Mouse (Mus musculus): ENCODE data around the gene Cab39. TPM values are rescaled to one million over a fixed set of nuclear protein-coding genes. Genes with fewer than 3 reads are reported as not detected.
A peak's percentile ranks its signal among the peaks of the same experiment; 100 is the strongest.

Cab39 gene
- total and polyA plus RNA-seq, 3 experiments: 41.8 to 208 (median 147) TPM

- TF ChIP-seq POLR2AphosphoS5 (IDR thresholded peaks at IDR 0.05; ENCODE audit: insufficient replicate concordance, low read depth, low read length) (no peak), GATA1 (IDR thresholded peaks at IDR 0.05; ENCODE audit: borderline replicate concordance, low read length) (no peak), GATA2 (IDR thresholded peaks at IDR 0.05; ENCODE audit: borderline replicate concordance, low read depth, low read length) (no peak), TAL1 (conservative IDR thresholded peaks at IDR 0.05; ENCODE audit: low read depth, low read length) (no peak), CTCF (IDR thresholded peaks at IDR 0.05; ENCODE audit: low read depth, low read length) (no peak)
- Histone ChIP-seq H3K4me3 (ENCODE audit: low read depth, low read length) (no peak overlapping the region), H3K27me3 (ENCODE audit: insufficient read depth, low read length) (no peaks in the 10 kb centered on the region), H3K36me3 (replicated peaks) (peaks cover 86% of the 10 kb centered on the region), H3K4me1 (ENCODE audit: insufficient read depth, low read depth, low read length) (peaks cover 34% of the 10 kb centered on the region), H3K9me3 (replicated peaks) (no peaks in the 10 kb centered on the region)
- DNase-seq (ENCODE audit: low spot score) (no peak), ATAC-seq (ENCODE audit: extremely low read depth, insufficient number of reproducible peaks, low FRiP score, poor library complexity, severe bottlenecking) (peak; percentile 81)
Measured at GRCm38 (mm10) chr1:85838056-85838455, 44.8 kb downstream of the Cab39 start.

GRCm38 (mm10) chr1:85839356-85839755 is 46.1 kb downstream of the Cab39 start:
- no peak overlapping the region for H3K4me3 ChIP-seq (ENCODE audit: low read depth, low read length)
- H3K27me3 ChIP-seq (ENCODE audit: insufficient read depth, low read length): no peaks in the 10 kb centered on the region
- peaks cover 38% of the 10 kb centered on the region for H3K4me1 ChIP-seq (ENCODE audit: insufficient read depth, low read depth, low read length)
- no peak for TF ChIP-seq POLR2AphosphoS5 (IDR thresholded peaks at IDR 0.05; ENCODE audit: insufficient replicate concordance, low read depth, low read length)
- no peak for TF ChIP-seq CTCF (IDR thresholded peaks at IDR 0.05; ENCODE audit: low read depth, low read length)
- TF ChIP-seq GATA1 (IDR thresholded peaks at IDR 0.05; ENCODE audit: borderline replicate concordance, low read length): no peak
- TF ChIP-seq TAL1 (conservative IDR thresholded peaks at IDR 0.05; ENCODE audit: low read depth, low read length): no peak
- TF ChIP-seq GATA2 (IDR thresholded peaks at IDR 0.05; ENCODE audit: borderline replicate concordance, low read depth, low read length): no peak
- peaks cover 89% of the 10 kb centered on the region for H3K36me3 ChIP-seq (replicated peaks)
- ATAC-seq (ENCODE audit: extremely low read depth, insufficient number of reproducible peaks, low FRiP score, poor library complexity, severe bottlenecking): no peak
- no peaks in the 10 kb centered on the region for H3K9me3 ChIP-seq (replicated peaks)
- DNase-seq (ENCODE audit: low spot score): no peak

- H3K4me1 ChIP-seq (ENCODE audit: insufficient read depth, low read depth, low read length): peaks cover 38% of the 10 kb centered on the region
- TF ChIP-seq CTCF (IDR thresholded peaks at IDR 0.05; ENCODE audit: low read depth, low read length): no peak
- peak; percentile 67 for TF ChIP-seq TAL1 (conservative IDR thresholded peaks at IDR 0.05; ENCODE audit: low read depth, low read length)
- DNase-seq (ENCODE audit: low spot score): no peak
- peak; percentile 73 for ATAC-seq (ENCODE audit: extremely low read depth, insufficient number of reproducible peaks, low FRiP score, poor library complexity, severe bottlenecking)
- H3K9me3 ChIP-seq (replicated peaks): no peaks in the 10 kb centered on the region
- no peak overlapping the region for H3K4me3 ChIP-seq (ENCODE audit: low read depth, low read length)
- no peaks in the 10 kb centered on the region for H3K27me3 ChIP-seq (ENCODE audit: insufficient read depth, low read length)
- H3K36me3 ChIP-seq (replicated peaks): peaks cover 86% of the 10 kb centered on the region
Measured at GRCm38 (mm10) chr1:85839790-85840189, 46.5 kb downstream of the Cab39 start.

GRCm38 (mm10) chr1:85840421-85840820 is 47.2 kb downstream of the Cab39 start:
- ATAC-seq (ENCODE audit: extremely low read depth, insufficient number of reproducible peaks, low FRiP score, poor library complexity, severe bottlenecking): no peak
- no peak for TF ChIP-seq CTCF (IDR thresholded peaks at IDR 0.05; ENCODE audit: low read depth, low read length)
- TF ChIP-seq TAL1 (conservative IDR thresholded peaks at IDR 0.05; ENCODE audit: low read depth, low read length): no peak
- TF ChIP-seq GATA2 (IDR thresholded peaks at IDR 0.05; ENCODE audit: borderline replicate concordance, low read depth, low read length): no peak
- no peak for TF ChIP-seq POLR2AphosphoS5 (IDR thresholded peaks at IDR 0.05; ENCODE audit: insufficient replicate concordance, low read depth, low read length)
- TF ChIP-seq GATA1 (IDR thresholded peaks at IDR 0.05; ENCODE audit: borderline replicate concordance, low read length): no peak
- peaks cover 86% of the 10 kb centered on the region for H3K36me3 ChIP-seq (replicated peaks)
- DNase-seq (ENCODE audit: low spot score): no peak
- H3K4me1 ChIP-seq (ENCODE audit: insufficient read depth, low read depth, low read length): peaks cover 38% of the 10 kb centered on the region
- no peaks in the 10 kb centered on the region for H3K27me3 ChIP-seq (ENCODE audit: insufficient read depth, low read length)
- H3K9me3 ChIP-seq (replicated peaks): no peaks in the 10 kb centered on the region
- H3K4me3 ChIP-seq (ENCODE audit: low read depth, low read length): no peak overlapping the region

- ATAC-seq (ENCODE audit: extremely low read depth, insufficient number of reproducible peaks, low FRiP score, poor library complexity, severe bottlenecking): no peak
- H3K36me3 ChIP-seq (replicated peaks): peaks cover 92% of the 10 kb centered on the region
Measured at GRCm38 (mm10) chr1:85842251-85842650, 49.0 kb downstream of the Cab39 start.

GRCm38 (mm10) chr1:85843291-85843863 is 50.1 kb downstream of the Cab39 start:
- no peaks in the 10 kb centered on the region for H3K9me3 ChIP-seq (replicated peaks)
- no peak overlapping the region for H3K4me3 ChIP-seq (ENCODE audit: low read depth, low read length)
- H3K4me1 ChIP-seq (ENCODE audit: insufficient read depth, low read depth, low read length): peaks cover 25% of the 10 kb centered on the region
- no peaks in the 10 kb centered on the region for H3K27me3 ChIP-seq (ENCODE audit: insufficient read depth, low read length)
- peaks cover 93% of the 10 kb centered on the region for H3K36me3 ChIP-seq (replicated peaks)
- DNase-seq (ENCODE audit: low spot score): no peak
- no peak for ATAC-seq (ENCODE audit: extremely low read depth, insufficient number of reproducible peaks, low FRiP score, poor library complexity, severe bottlenecking)
- TF ChIP-seq POLR2AphosphoS5 (IDR thresholded peaks at IDR 0.05; ENCODE audit: insufficient replicate concordance, low read depth, low read length): no peak
- TF ChIP-seq CTCF (IDR thresholded peaks at IDR 0.05; ENCODE audit: low read depth, low read length): no peak
- TF ChIP-seq GATA1 (IDR thresholded peaks at IDR 0.05; ENCODE audit: borderline replicate concordance, low read length): no peak
- no peak for TF ChIP-seq GATA2 (IDR thresholded peaks at IDR 0.05; ENCODE audit: borderline replicate concordance, low read depth, low read length)
- no peak for TF ChIP-seq TAL1 (conservative IDR thresholded peaks at IDR 0.05; ENCODE audit: low read depth, low read length)

More at GRCm38 (mm10) chr1:85842251-85842650, 49.0 kb downstream of the Cab39 start:
- no peak for DNase-seq (ENCODE audit: low spot score)
- Histone ChIP-seq H3K4me3 (ENCODE audit: low read depth, low read length) (no peak overlapping the region), H3K9me3 (replicated peaks) (no peaks in the 10 kb centered on the region), H3K4me1 (ENCODE audit: insufficient read depth, low read depth, low read length) (peaks cover 35% of the 10 kb centered on the region), H3K27me3 (ENCODE audit: insufficient read depth, low read length) (no peaks in the 10 kb centered on the region)
- 0 out of 2 replicates have a peak, but pooled peaks have one; percentile 30 for TF ChIP-seq CTCF (IDR thresholded peaks at IDR 0.05; ENCODE audit: low read depth, low read length)
- no peak for TF ChIP-seq GATA2 (IDR thresholded peaks at IDR 0.05; ENCODE audit: borderline replicate concordance, low read depth, low read length)

Data from G1E (cell line).